32 mouse cellular contexts compared by ENCODE assay signal in genomic region chr13:73700554-73700953, GRCm38 (mm10). TPM values are rescaled to one million over a fixed set of nuclear protein-coding genes. Genes with fewer than 3 reads are reported as not detected.
A peak's percentile ranks its signal among the peaks of the same experiment; 100 is the strongest.
DNase-seq lines count a peak whose midpoint lies in the region; ATAC-seq and TF ChIP-seq lines count a peak whose summit lies in the region.
"Had no signal": no experiment of that assay in that cellular context is flagged by ENCODE, and none has a peak within 500 bp of the region (broad histone marks: within the 10 kb centered on the region; RNA-seq: fewer than 3 reads in every experiment).

No protein-coding gene starts in this region.

- DNase-seq in kidney, adult 11 months, result peak; percentile 84
- DNase-seq in kidney, postnatal 10 days, result peak; percentile 62
- DNase-seq in liver, embryonic 11.5 days (ENCODE audit: low spot score), result no peak
- no peak for DNase-seq in lung, adult 2 months
- DNase-seq: adrenal gland, adult 8-10 months; embryo, embryonic 11 days; gastrocnemius, postnatal 25 days; heart, adult 11 months; heart, postnatal 36 days; layer of hippocampus, postnatal 36 days; liver, embryonic 13.5 days; lung, adult 18-20 months; lung, postnatal 10 days; midbrain, embryonic 14.5 days; right cerebral cortex, postnatal 4 days; thymus, postnatal 14 days had no signal

- no peak overlapping the region for H3K27ac ChIP-seq in kidney, embryonic 16.5 days (ENCODE audit: low read length)
- peak overlapping the region; percentile 65 for H3K27ac ChIP-seq in intestine, embryonic 16.5 days (ENCODE audit: low read length)
- H3K27ac ChIP-seq in small intestine, adult 2 months (ENCODE audit: insufficient read depth, low read depth, low read length), result peak overlapping the region; percentile 90
- no peak overlapping the region for H3K27ac ChIP-seq in liver, embryonic 11.5 days (ENCODE audit: low read depth, low read length)
- H3K27ac ChIP-seq: embryonic facial prominence, embryonic 12.5 days; forebrain, embryonic 15.5 days; heart, embryonic 10.5 days; heart, embryonic 15.5 days; hindbrain, embryonic 12.5 days; hindbrain, postnatal 0 days; liver, embryonic 13.5 days; macrophage had no signal

- no peak overlapping the region for H3K9ac ChIP-seq in kidney, embryonic 16.5 days (replicated peaks; ENCODE audit: low read length)
- peak overlapping the region; percentile 59 for H3K9ac ChIP-seq in intestine, embryonic 16.5 days (ENCODE audit: low read depth, low read length)
- no peak overlapping the region for H3K9ac ChIP-seq in liver, embryonic 11.5 days (ENCODE audit: low read depth, low read length)
- H3K9ac ChIP-seq: embryonic facial prominence, embryonic 12.5 days; forebrain, embryonic 15.5 days; heart, embryonic 15.5 days; hindbrain, embryonic 12.5 days; liver, embryonic 13.5 days had no signal

- TF ChIP-seq CTCF in small intestine, adult 2 months (IDR thresholded peaks at IDR 0.05; ENCODE audit: extremely low read depth, insufficient read length, insufficient replicate concordance, low read depth, low read length), result no peak
- TF ChIP-seq CTCF in lung, adult 2 months (IDR thresholded peaks at IDR 0.05; ENCODE audit: insufficient read depth, low read length), result no peak

- TF ChIP-seq POLR2A in small intestine, adult 2 months (IDR thresholded peaks at IDR 0.05; ENCODE audit: low read depth, low read length), result peak; percentile 95
- TF ChIP-seq POLR2A in lung, adult 2 months (IDR thresholded peaks at IDR 0.05; ENCODE audit: borderline replicate concordance, extremely low read depth, low read depth, low read length), result no peak

- 88% methylated on average over 12 of the region's 12 CpGs for WGBS in kidney, embryonic 16.5 days
- 71% methylated on average over 12 of the region's 12 CpGs for WGBS in intestine, embryonic 16.5 days
- 36% methylated on average over 12 of the region's 12 CpGs for WGBS in small intestine, adult 2 months
- WGBS in liver, embryonic 11.5 days, result 84% methylated on average over 12 of the region's 12 CpGs
- 87% methylated on average over 12 of the region's 12 CpGs for WGBS in lung, adult 2 months

- ATAC-seq in kidney, embryonic 16.5 days (ENCODE audit: low FRiP score, low TSS enrichment), result no peak; the same call in 1 of the 2 replicates
- ATAC-seq in intestine, embryonic 16.5 days, result peak; percentile 53
- no peak for ATAC-seq in liver, embryonic 11.5 days (replicated peaks; ENCODE audit: low FRiP score)
- ATAC-seq: forebrain, embryonic 15.5 days; hindbrain, postnatal 0 days had no signal

- H3K36me3 ChIP-seq in kidney, embryonic 16.5 days (ENCODE audit: insufficient read depth, low read length), result no peaks in the 10 kb centered on the region
- no peaks in the 10 kb centered on the region for H3K36me3 ChIP-seq in intestine, embryonic 16.5 days (ENCODE audit: control insufficient read depth, insufficient read depth, low read length)
- peaks cover 19% of the 10 kb centered on the region; the same call in 1 of the 2 replicates for H3K36me3 ChIP-seq in small intestine, adult 2 months (ENCODE audit: control insufficient read depth, insufficient read depth, low read length)
- H3K36me3 ChIP-seq in liver, embryonic 11.5 days (ENCODE audit: control insufficient read depth, insufficient read depth, low read length), result no peaks in the 10 kb centered on the region
- H3K36me3 ChIP-seq: embryonic facial prominence, embryonic 12.5 days; forebrain, embryonic 15.5 days; G1E; heart, embryonic 10.5 days; heart, embryonic 15.5 days; hindbrain, embryonic 12.5 days; liver, embryonic 13.5 days had no signal

- no peaks in the 10 kb centered on the region for H3K9me3 ChIP-seq in kidney, embryonic 16.5 days (ENCODE audit: low read length)
- H3K9me3 ChIP-seq in intestine, embryonic 16.5 days (ENCODE audit: control insufficient read depth, low read length), result no peaks in the 10 kb centered on the region
- no peaks in the 10 kb centered on the region for H3K9me3 ChIP-seq in liver, embryonic 11.5 days (ENCODE audit: control insufficient read depth, low read length)
- H3K9me3 ChIP-seq: embryonic facial prominence, embryonic 12.5 days; forebrain, embryonic 15.5 days; G1E; heart, embryonic 10.5 days; heart, embryonic 15.5 days; hindbrain, embryonic 12.5 days; liver, embryonic 13.5 days had no signal

- H3K27me3 ChIP-seq in kidney, embryonic 16.5 days (ENCODE audit: insufficient read depth, low read length), result no peaks in the 10 kb centered on the region
- no peaks in the 10 kb centered on the region for H3K27me3 ChIP-seq in intestine, embryonic 16.5 days (replicated peaks; ENCODE audit: control insufficient read depth, insufficient read depth, low read length)
- H3K27me3 ChIP-seq in small intestine, adult 2 months (ENCODE audit: control insufficient read depth, insufficient read depth, low read length), result no peaks in the 10 kb centered on the region
- no peaks in the 10 kb centered on the region for H3K27me3 ChIP-seq in liver, embryonic 11.5 days (replicated peaks; ENCODE audit: control insufficient read depth, insufficient read depth, low read length)
- H3K27me3 ChIP-seq: embryonic facial prominence, embryonic 12.5 days; forebrain, embryonic 15.5 days; heart, embryonic 15.5 days; hindbrain, embryonic 12.5 days; liver, embryonic 13.5 days had no signal

- no peaks in the 10 kb centered on the region for H3K4me1 ChIP-seq in kidney, embryonic 16.5 days (ENCODE audit: insufficient read depth, low read length)
- 0 out of 2 replicates have a peak, but pooled peaks cover 6% of the 10 kb centered on the region for H3K4me1 ChIP-seq in intestine, embryonic 16.5 days (ENCODE audit: control insufficient read depth, insufficient read depth, low read length)
- H3K4me1 ChIP-seq in small intestine, adult 2 months (ENCODE audit: control insufficient read depth, insufficient read depth, insufficient read length, low read length), result peaks cover 11% of the 10 kb centered on the region; the same call in 1 of the 2 replicates
- no peaks in the 10 kb centered on the region for H3K4me1 ChIP-seq in liver, embryonic 11.5 days (replicated peaks; ENCODE audit: control insufficient read depth, insufficient read depth, low read length)
- H3K4me1 ChIP-seq in lung, adult 2 months (ENCODE audit: control insufficient read depth, insufficient read depth, low read length), result 0 out of 2 replicates have a peak, but pooled peaks cover 4% of the 10 kb centered on the region
- H3K4me1 ChIP-seq: embryonic facial prominence, embryonic 12.5 days; forebrain, embryonic 15.5 days; heart, embryonic 15.5 days; hindbrain, embryonic 12.5 days had no signal

- H3K4me3 ChIP-seq in kidney, embryonic 16.5 days (ENCODE audit: low read length), result no peak overlapping the region
- H3K4me3 ChIP-seq in intestine, embryonic 16.5 days (ENCODE audit: low read length), result peak overlapping the region; percentile 35
- peak overlapping the region; percentile 75 for H3K4me3 ChIP-seq in small intestine, adult 2 months (ENCODE audit: low read depth, low read length)
- H3K4me3 ChIP-seq in liver, embryonic 11.5 days (ENCODE audit: low read depth, low read length), result no peak overlapping the region
- H3K4me3 ChIP-seq in lung, adult 2 months (replicated peaks; ENCODE audit: extremely low read depth, low read depth, low read length), result no peak overlapping the region
- H3K4me3 ChIP-seq: embryonic facial prominence, embryonic 12.5 days; forebrain, embryonic 15.5 days; heart, embryonic 10.5 days; heart, embryonic 15.5 days; hindbrain, embryonic 12.5 days; liver, embryonic 13.5 days had no signal

- H3K4me2 ChIP-seq in kidney, embryonic 16.5 days (replicated peaks; ENCODE audit: low read depth, low read length), result no peak overlapping the region
- peak overlapping the region; percentile 17; the same call in 1 of the 2 replicates for H3K4me2 ChIP-seq in intestine, embryonic 16.5 days (ENCODE audit: low read depth, low read length)
- H3K4me2 ChIP-seq in liver, embryonic 11.5 days, result no peak overlapping the region
- H3K4me2 ChIP-seq: embryonic facial prominence, embryonic 12.5 days; forebrain, embryonic 15.5 days; heart, embryonic 15.5 days; hindbrain, embryonic 12.5 days; liver, embryonic 13.5 days had no signal

RNA-seq across cellular contexts. Expression of gene Slc6a19, which starts 4.1 kb away (rescaled TPM):
- polyA plus RNA-seq in kidney, embryonic 16.5 days (2015; fragmentation: Nextera tagmentation; extraction: Ambion mirVana), result 2.1 and 2.3 TPM in 2 replicates
- polyA plus RNA-seq in intestine, embryonic 16.5 days (2015; fragmentation: Nextera tagmentation; extraction: Ambion mirVana), result 24.9 and 40.5 TPM in 2 replicates
- 246 and 934 TPM in 2 replicates for polyA plus RNA-seq in small intestine, adult 2 months (2012; rRNA removed)
- 0.47 and 0.84 TPM in 2 replicates for polyA plus RNA-seq in liver, embryonic 11.5 days (2014; fragmentation: Nextera tagmentation; extraction: Ambion mirVana)
- polyA plus RNA-seq in lung, adult 2 months (2012; rRNA removed), result 0.18 and 8.8 TPM in 2 replicates
- polyA plus RNA-seq: G1E; heart, embryonic 15.5 days; limb, embryonic 14.5 days; stomach, embryonic 14.5 days had no signal

RNA-seq across cellular contexts. Expression of gene Slc6a18, which starts 22.7 kb away (rescaled TPM):
- polyA plus RNA-seq in kidney, embryonic 16.5 days (2015; fragmentation: Nextera tagmentation; extraction: Ambion mirVana), result 34.6 and 38.4 TPM in 2 replicates
- not detected in 2 replicates for polyA plus RNA-seq in intestine, embryonic 16.5 days (2015; fragmentation: Nextera tagmentation; extraction: Ambion mirVana)
- polyA plus RNA-seq in small intestine, adult 2 months (2012; rRNA removed), result 0.19 and 0.81 TPM in 2 replicates
- not detected in 2 replicates for polyA plus RNA-seq in liver, embryonic 11.5 days (2014; fragmentation: Nextera tagmentation; extraction: Ambion mirVana)
- polyA plus RNA-seq in lung, adult 2 months (2012; rRNA removed), result 0.10 TPM in 1 of 2 replicates, not detected in the other
- polyA plus RNA-seq: cerebellum, adult 2 months; embryonic facial prominence, embryonic 12.5 days; forebrain, embryonic 15.5 days; frontal cortex, adult 2 months; G1E; heart, embryonic 10.5 days; heart, embryonic 15.5 days; hindbrain, embryonic 12.5 days; hindbrain, postnatal 0 days; liver, embryonic 13.5 days; macrophage; midbrain, embryonic 14.5 days; neural tube, embryonic 11.5 days; stomach, embryonic 14.5 days had no signal

RNA-seq across cellular contexts. Expression of gene Slc12a7, which starts 32.3 kb away (rescaled TPM):
- 27.0 and 28.1 TPM in 2 replicates for polyA plus RNA-seq in kidney, embryonic 16.5 days (2015; fragmentation: Nextera tagmentation; extraction: Ambion mirVana)
- 28.7 and 31.7 TPM in 2 replicates for polyA plus RNA-seq in intestine, embryonic 16.5 days (2015; fragmentation: Nextera tagmentation; extraction: Ambion mirVana)
- polyA plus RNA-seq in small intestine, adult 2 months (2012; rRNA removed), result 74.3 and 147 TPM in 2 replicates
- polyA plus RNA-seq in liver, embryonic 11.5 days (2014; fragmentation: Nextera tagmentation; extraction: Ambion mirVana), result 20.4 and 21.0 TPM in 2 replicates
- polyA plus RNA-seq in lung, adult 2 months (2012; rRNA removed), result 60.0 and 69.9 TPM in 2 replicates

Comparison
In these comparisons a context has a peak if more than half of its experiments do, and no peak if none do; other contexts are left out.
1. DNase-seq: peak in kidney, adult 11 months (single experiment) and kidney, postnatal 10 days (single experiment); none in liver, embryonic 11.5 days (single experiment) and lung, adult 2 months (single experiment).
2. H3K27ac ChIP-seq: peak in intestine, embryonic 16.5 days (single experiment) and small intestine, adult 2 months (single experiment); none in kidney, embryonic 16.5 days (single experiment) and liver, embryonic 11.5 days (single experiment).
3. H3K4me3 ChIP-seq: peak in intestine, embryonic 16.5 days (single experiment) and small intestine, adult 2 months (single experiment); none in kidney, embryonic 16.5 days (single experiment), liver, embryonic 11.5 days (single experiment) and lung, adult 2 months (single experiment).
4. RNA of gene Slc6a18, which starts 22.7 kb away (polyA plus RNA-seq): 34.6 to 38.4 TPM in kidney, embryonic 16.5 days; 0.19 to 0.81 TPM in small intestine, adult 2 months, 0.10 TPM in lung, adult 2 months, not detected in intestine, embryonic 16.5 days and not detected in liver, embryonic 11.5 days; every median in the first group is over 10 times any median in the second.